Mouse (Mus musculus) NIH3T3 (cell line): Measurements from ENCODE around the gene Mcemp1.
A peak's percentile ranks its signal among the peaks of the same experiment; 100 is the strongest.

Experiments
- DNase-seq: peaks from one replicate; pipeline ENCODE4 v3.0.0-alpha.2; 2012; ENCODE audit warnings: low read depth

Gene Mcemp1

GRCm38 (mm10) chr8:3665507-3665906, at the start of gene Mcemp1:
Gene Mcemp1 (plus strand): TSS chr8:3665754.
- DNase-seq: peak; percentile 30

DNA sequence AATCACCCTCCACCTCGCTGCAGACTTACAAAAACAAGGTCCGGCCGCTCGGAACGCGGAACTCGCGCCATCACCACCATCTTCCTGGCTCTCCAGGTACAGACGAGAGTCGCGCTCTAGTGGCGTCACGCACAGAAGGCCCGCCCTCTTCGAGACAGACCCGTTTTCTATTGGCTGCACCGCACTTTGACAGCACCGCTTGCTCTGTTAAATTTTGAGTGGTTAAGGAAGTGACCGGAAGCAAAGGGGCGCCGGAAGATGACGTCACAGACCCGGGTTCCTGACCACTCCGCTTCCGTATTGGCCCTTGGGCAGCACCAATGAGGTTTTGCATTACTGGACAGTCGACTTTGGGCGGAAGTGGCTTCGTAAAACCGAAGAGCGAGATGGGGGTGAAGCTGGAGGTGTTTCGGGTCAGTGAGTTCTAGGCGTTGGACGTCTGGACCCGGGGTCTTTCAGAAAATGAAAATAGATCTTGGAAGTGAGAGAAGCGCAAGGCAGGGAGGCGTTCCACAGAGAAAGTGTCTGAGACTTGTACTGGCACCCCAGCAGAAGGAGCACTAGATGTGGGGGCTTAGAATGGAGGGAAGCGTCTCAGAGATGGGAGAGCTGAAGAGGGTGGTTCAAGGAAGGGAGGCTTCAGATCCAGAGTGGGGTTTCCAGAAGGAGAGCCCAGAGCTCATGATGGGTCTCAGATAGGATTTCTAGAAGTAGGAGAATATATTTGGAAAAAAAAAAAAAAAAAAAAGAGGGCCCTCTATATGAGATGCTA, 44.2 kb upstream of the Mcemp1 start, which contains the start of the genes Xab2 and Pet100:
Gene Xab2 (minus strand): TSS at position 118 of the 772 bp plus-strand sequence.
Gene Pet100 (plus strand): TSS at position 350 of the 772 bp plus-strand sequence.
- peak; percentile 100 for DNase-seq

DNA sequence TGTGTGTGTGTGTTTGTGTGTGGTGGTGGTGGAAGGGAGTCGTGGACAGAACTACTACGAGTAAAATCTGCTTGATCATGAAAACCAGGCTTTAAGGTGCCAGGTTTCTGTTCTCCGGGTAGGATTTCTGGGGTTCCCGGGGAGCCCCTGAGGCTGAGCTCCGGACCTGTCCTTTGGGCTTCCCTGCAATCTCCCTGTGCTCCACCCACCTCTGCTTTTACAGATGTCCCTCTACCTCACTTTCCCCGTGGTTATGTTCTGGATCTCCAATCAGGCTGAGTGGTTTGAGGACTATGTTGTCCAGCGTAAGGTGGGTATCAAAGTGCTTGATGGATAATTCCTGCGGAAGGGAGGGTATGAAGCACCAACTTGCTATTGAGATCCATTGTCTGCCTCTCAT, 43.4 kb upstream of the Mcemp1 start:
- DNase-seq: no peak

GRCm38 (mm10) chr8:3625445-3625844, 40.1 kb upstream of the Mcemp1 start, which contains the start of gene Pcp2:
Gene Pcp2 (minus strand): TSS chr8:3625545.
- no peak for DNase-seq

GRCm38 (mm10) chr8:3626971-3627370, 38.6 kb upstream of the Mcemp1 start:
- no peak for DNase-seq

- DNase-seq: peak; percentile 57
Observed at GRCm38 (mm10) chr8:3628014-3628413, 37.5 kb upstream of the Mcemp1 start.

DNA sequence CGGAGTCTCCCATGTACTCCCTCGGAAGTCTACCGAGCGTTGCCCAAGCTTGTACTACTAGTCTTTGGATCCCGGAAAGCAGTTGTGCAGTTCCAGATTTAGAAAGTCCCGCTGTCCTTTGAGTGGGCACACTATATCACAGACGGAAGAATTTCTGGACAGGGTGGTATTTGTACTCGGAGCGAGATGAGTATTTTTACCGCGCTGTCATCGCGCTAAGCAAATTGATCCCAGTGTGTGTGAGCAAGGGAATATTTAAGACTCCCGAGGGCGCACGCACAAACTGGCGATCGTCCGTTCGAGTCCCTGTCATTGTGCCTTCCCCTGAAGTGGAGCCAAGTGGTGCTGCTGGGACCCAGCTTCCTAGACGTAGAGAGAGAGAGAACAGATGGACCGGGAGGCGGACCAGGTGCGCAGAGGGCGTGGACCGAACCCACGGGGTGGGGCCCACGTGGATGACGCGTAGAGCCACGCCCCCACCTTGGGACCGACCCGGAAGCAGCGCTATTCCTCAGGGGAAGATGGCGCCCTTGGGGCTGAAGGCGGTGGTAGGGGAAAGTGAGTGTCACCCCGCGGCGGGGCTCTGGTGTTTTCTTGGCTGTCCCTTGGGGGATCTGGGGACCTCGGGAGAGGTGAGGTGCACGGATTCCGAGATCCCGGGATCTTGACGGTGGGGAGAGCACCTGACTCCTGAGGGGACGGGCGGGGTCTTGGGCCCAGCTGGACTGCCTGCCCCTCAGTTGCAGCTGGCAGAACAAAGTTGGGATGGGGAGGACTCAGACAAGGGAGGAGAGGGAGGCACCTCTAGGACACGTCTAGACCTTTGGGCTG, 34.7 kb upstream of the Mcemp1 start, which contains the start of gene Stxbp2:
Gene Stxbp2 (plus strand): TSS at position 309 of the 831 bp plus-strand sequence.
- DNase-seq: no peak

GRCm38 (mm10) chr8:3631478-3631875, 34.1 kb upstream of the Mcemp1 start:
- no peak for DNase-seq

DNA sequence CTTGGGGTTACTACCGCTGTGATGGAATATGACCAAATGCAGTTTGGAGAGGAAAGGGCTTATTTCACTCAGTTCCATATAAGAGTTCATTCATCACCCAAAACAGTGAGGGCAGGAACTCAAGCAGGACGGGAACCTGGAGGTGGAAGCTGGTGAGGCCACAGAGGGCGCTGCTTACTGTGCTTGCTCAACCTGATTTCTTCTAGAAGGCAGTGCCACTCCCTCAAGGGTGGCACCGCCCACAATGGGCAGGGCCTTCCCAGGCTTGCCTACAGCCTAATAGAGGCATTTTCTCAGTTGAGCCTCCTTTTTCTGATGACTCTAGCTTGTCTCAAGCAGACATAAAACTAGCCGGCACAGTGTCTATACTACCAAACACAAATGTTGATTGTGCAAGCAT, 19.8 kb upstream of the Mcemp1 start:
- peak; percentile 58 for DNase-seq

DNA sequence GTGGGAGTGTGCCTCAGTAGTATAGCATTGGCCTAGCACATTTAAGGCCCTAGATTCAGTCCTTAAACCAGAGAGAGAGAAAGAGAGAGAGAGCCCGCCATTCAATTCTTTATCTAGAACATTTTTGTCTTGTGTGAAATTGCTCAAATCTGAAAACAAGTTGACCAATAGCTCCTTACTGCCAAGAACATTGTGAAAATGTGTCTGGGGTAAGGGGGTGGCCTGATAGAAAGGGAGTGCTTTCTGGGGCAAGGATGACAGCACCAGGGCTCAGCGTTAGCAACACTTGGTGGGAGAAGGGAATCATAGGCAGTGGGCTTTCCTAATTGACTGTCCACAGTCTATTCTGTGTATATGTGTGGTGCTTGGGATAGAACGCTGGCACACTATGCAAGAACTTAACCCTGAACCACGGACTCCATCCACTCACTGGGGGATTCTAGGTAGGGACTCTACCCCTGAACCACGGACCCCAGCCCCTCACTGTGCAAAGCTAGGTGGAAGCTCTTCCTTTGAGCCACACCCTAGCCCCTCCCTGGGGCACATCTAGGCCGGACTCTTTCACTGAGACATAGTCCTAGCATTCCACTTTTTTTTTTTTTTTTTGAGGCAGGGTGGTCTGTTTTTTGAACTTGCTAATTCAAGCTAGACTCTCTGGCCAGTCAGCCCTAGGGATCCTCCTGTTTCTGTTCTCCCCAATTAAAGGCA, 18.6 kb upstream of the Mcemp1 start:
- peak; percentile 66 for DNase-seq

DNA sequence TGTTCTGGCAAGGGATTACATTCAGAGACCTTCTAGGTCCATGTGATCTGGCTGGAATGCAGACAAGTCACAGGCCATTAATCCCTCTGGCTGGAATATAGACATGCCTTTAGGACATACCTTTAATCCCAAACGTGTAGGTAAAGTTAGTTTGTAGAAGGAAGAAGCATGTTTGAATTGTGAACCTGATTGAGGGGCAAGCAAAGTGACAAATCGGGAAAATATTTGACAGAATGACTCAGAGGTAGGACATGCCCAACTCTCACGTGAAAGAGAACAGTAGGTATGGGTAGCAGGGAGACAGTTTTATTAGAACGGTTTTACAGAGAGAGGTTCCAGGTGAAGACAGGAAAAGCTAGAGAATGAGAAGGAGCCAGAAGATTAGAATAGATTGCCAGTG, 18.0 kb upstream of the Mcemp1 start:
- peak; percentile 43 for DNase-seq

GRCm38 (mm10) chr8:3648268-3648667, 17.3 kb upstream of the Mcemp1 start:
- DNase-seq: no peak

DNA sequence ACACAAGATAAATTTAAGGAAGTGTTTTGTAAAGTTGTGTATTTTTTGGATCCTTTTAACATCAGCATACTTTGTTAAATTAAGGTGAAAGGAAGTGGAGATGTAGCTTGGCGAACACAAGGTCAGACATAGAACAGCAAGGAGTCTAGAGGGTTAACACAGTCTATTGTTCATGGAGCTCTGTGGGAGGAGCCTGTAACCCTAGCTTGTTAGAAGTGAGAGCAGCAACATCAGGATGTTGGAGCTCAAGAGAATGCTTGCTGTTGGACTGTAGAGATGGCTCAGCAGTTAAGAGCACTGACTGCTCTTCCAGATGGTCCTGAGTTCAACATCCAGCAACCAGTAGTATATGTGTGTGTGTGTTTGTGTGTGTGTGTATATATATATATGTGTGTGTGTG, 16.6 kb upstream of the Mcemp1 start:
- DNase-seq: no peak

GRCm38 (mm10) chr8:3652845-3653244, 12.7 kb upstream of the Mcemp1 start:
- DNase-seq: no peak

GRCm38 (mm10) chr8:3654726-3655508, 10.6 kb upstream of the Mcemp1 start:
- peak; percentile 72 for DNase-seq

DNA sequence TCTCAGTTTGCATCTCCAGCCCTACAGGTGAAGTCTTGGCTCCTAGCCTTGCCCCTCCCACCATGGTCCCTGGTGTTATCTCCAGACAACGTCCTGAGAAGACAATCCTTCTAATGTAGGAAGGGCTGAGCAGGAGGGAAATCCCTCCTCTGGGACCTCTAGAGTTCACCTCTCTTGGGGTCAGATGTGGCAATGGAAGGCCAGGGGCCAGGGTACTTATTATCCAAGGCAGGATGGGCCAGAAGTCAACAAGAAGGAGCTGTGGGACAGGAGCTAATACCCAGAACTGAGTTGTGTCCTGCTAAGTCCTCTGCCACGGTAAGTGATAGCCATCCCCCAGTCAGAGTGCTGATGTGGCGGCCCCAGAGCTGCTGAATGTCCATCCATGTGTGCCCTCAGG, 10.0 kb upstream of the Mcemp1 start, which contains the start of gene Retn:
Gene Retn (plus strand): TSS at position 245 of the 400 bp plus-strand sequence.
- no peak for DNase-seq

GRCm38 (mm10) chr8:3656725-3657381, 8.7 kb upstream of the Mcemp1 start:
- peak; percentile 87 for DNase-seq

DNA sequence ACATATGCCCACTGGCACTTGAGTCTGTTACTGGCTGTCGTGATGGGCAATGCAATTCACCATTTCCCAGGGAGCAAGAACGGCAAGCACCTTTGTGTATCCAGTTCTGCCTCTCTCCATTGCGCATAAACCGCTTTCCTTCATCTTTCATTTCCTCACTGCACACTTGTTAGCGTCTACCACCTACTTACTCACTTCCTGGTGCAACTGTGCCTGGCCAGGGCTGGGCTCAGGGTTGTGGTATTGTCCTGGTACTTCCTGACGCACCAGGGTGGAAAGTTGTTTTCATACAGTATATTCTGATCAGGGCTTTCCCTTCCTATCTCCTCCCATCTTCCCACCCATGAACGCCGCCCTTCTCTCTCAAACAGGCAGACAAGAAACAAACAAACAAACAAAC, 4.7 kb upstream of the Mcemp1 start:
- DNase-seq: no peak

DNA sequence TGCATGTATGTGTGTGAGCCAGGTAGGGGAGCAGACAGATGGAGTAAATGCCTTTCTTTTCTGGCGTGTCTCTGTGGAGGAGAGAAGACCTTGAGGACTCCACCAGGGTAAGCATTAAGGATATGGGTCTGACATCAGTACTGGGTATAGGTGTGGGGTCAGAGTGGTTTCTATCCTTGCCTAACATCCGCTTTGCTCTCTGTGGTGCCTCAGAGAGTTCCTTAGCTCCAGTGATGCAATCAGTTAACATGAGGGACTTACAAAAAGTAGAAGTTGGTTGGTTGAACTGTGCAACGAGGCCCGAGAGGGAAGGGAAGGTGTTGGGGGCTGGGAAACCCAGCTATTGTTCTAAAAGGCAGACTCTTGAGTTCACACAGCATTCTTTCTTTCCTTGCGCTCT, 1.1 kb upstream of the Mcemp1 start:
- DNase-seq: no peak

- DNase-seq: no peak
Observed at GRCm38 (mm10) chr8:3670388-3670787, 4.8 kb downstream of the Mcemp1 start.

GRCm38 (mm10) chr8:3671980-3672491, 6.5 kb downstream of the Mcemp1 start, which contains the start of gene Fcor:
Gene Fcor (minus strand): TSS chr8:3672362.
- DNase-seq: peak; percentile 94
